Mouse (Mus musculus) lung, postnatal 0 days (tissue): Measurements from ENCODE around the gene Cd300lf.

Experiments used
- CTCF ChIP-seq: IDR thresholded peaks from 2 replicates; pipeline ENCODE4 v1.5.1; 2016; ENCODE audit warnings: antibody characterized with exemption, mild to moderate bottlenecking
- EP300 ChIP-seq: IDR thresholded peaks from 2 replicates; pipeline ENCODE4 v1.6.1; 2016; ENCODE audit warnings: antibody characterized with exemption, mild to moderate bottlenecking, control low read depth

DNA sequence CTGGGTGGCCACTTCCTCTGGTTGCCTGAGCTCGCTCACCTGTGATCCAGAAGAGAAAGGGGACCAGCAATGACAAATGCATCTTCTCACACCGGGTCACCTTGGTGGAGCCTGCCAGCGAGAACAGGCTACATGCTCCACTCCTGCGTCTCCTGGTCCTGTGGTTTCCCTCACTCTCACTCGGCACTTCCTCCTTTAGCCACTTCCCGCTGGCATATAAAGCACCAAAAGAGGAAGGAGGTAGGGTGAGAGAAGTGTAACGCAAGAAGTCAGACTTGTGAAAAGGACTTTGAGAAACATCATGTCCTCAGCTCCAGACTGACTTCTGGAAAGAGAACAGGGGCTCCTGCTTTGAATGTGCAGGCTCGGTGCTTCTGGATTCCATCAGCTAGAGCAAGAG is at the start of gene Cd300lf:
- no peak for TF ChIP-seq EP300
- no peak for TF ChIP-seq CTCF
